Mouse (Mus musculus): Measurements from ENCODE around the gene Gm6034.

DNA sequence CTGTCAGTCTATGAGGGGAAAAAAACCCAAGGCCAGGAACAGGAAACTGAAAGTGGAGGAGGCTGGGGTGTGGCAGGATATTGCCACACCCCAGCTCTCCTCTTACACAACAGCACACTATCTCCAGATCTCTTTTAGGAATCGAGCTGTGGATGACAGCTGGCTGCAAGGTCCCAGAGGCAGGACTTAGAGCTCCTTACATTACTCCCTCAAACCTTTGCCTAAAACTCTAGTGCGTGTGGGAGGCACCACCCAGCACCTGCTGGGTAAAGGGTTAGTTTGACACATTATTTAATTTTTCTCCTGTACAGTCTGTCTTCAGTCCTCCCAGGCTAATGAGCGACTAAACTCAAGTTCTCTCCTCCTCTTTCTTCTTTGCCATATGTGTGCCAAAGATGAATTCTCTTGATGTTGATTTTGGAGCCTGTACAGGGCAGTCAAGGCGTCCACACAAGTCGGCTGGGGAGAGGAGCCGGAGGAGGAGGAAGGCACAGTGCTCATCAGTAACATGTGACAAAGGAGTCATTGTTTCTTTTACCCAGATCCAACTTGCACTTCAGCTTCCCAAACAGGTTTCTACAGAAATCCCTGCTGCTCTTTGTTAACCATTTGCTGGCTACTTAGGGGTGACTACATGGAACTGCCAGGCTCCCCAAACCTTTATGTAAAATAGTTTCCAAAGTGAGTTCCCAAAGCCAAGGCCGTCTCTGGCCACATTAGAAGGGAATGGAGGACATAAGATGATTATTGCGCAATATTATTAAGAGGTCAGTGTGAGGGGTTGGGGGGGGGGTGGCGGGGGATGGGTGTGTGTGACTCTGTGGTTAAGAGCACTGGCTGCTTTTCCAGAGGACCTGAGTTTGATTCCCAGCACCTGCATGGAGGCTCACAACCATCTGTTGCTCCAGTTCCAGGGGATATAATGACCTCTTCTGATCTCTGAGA, 18.8 kb upstream of the Gm6034 start:
- no peak for TF ChIP-seq CTCF (IDR thresholded peaks at IDR 0.05; ENCODE audit: borderline replicate concordance, insufficient read depth, low read length)
- TF ChIP-seq POLR2A (IDR thresholded peaks at IDR 0.05; ENCODE audit: low read depth, low read length), result no peak
